Mouse (Mus musculus) forebrain, embryonic 16.5 days (tissue): ENCODE measurements around the gene Zfp513. TPM values are rescaled to one million over a fixed set of nuclear protein-coding genes. Genes with fewer than 3 reads are reported as not detected.

Source experiments
- ATAC-seq: fragments of 200-750 bp; cut with Nextera tagmentation; 2 replicates; pipeline ENCODE4 v1.8.0; 2017; ENCODE audit warnings: mild to moderate bottlenecking, moderate library complexity
- H3K27ac ChIP-seq: fragments of 300-500 bp; sonication (generic); 2 replicates; pipeline ENCODE4 v1.5.1; 2014; ENCODE audit warnings: low read length, control low read depth
- H3K27me3 ChIP-seq: fragments of 300-500 bp; sonication (generic); replicated peaks from 2 replicates; pipeline ENCODE4 v1.6.1; 2014; ENCODE audit warnings: low read length; ENCODE audit not compliant: control insufficient read depth, insufficient read depth
- H3K36me3 ChIP-seq: fragments of 300-500 bp; sonication (generic); 2 replicates; pipeline ENCODE4 v1.6.1; 2014; ENCODE audit not compliant: control insufficient read depth, insufficient read depth
- H3K4me1 ChIP-seq: fragments of 300-500 bp; sonication (generic); replicated peaks from 2 replicates; pipeline ENCODE4 v1.6.1; 2014; ENCODE audit warnings: low read length; ENCODE audit not compliant: control insufficient read depth, insufficient read depth
- H3K4me2 ChIP-seq: fragments of 300-500 bp; sonication (generic); 2 replicates; pipeline ENCODE4 v1.6.1; 2014; ENCODE audit warnings: mild to moderate bottlenecking, low read length, control low read depth
- H3K4me3 ChIP-seq: fragments of 300-500 bp; sonication (generic); replicated peaks from 2 replicates; pipeline ENCODE4 v1.5.1; 2014; ENCODE audit warnings: mild to moderate bottlenecking, low read length, control low read depth
- H3K9ac ChIP-seq: fragments of 300-500 bp; sonication (generic); replicated peaks from 2 replicates; pipeline ENCODE4 v1.6.1; 2014; ENCODE audit warnings: low read depth, low read length, control low read depth
- H3K9me3 ChIP-seq: fragments of 300-500 bp; sonication (generic); 2 replicates; pipeline ENCODE4 v1.6.1; 2016; ENCODE audit warnings: low read length; ENCODE audit not compliant: control insufficient read depth
- WGBS: fragments of 180-500 bp; shearing (Covaris S2); extraction: QIAGEN DNeasy Blood & Tissue Kit; methylation state at CpG from one replicate; pipeline ENCODE4 v1.1.7; 2014; 5-methylcytosine and 5-hydroxymethylcytosine counted together
- polyA plus RNA-seq: library from polyadenylated mRNA; unstranded; fragments of >200 nt; fragmentation: Nextera tagmentation; extraction: Ambion mirVana; gene quantifications from 2 replicates; pipeline ENCODE4 v1.2.1, GENCODE M21; 2015

Zfp513 gene
- polyA plus RNA-seq, 1 experiment from 2014 or later: 14.7 TPM

DNA sequence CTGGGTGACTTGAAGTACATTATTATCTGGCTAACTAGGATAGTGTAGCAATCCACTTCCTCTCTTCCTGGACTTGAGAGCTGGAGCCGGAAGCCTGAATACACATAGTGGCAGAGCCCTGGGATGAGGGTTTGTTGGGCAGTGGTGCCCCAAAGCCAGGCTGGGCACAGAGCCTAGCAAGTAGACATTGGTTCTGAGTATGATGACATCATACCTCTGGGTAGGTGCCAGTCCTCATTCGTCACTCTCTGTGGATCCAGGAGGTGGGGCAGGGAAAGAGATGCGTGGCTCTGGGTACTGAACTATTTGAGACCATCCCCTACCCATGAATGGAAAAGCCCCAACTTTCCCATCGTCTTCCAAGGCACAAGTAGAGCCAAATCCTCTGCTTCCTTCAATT, 52.3 kb downstream of the Zfp513 start:
- Histone ChIP-seq H3K4me3 (no peak overlapping the region), H3K27ac (no peak overlapping the region), H3K4me1 (peaks cover 12% of the 10 kb centered on the region), H3K27me3 (no peaks in the 10 kb centered on the region), H3K36me3 (no peaks in the 10 kb centered on the region), H3K9me3 (no peaks in the 10 kb centered on the region), H3K4me2 (no peak overlapping the region), H3K9ac (no peak overlapping the region)
- 65% methylated on average over 4 of the region's 4 CpGs for WGBS
- no peak for ATAC-seq

Other genes with a start within 250 kb of the Zfp513 start
- gene Preb, start 241.9 kb downstream of the Zfp513 start, polyA plus RNA-seq: 135 and 140 TPM in 2 replicates
- not detected in 2 replicates for gene Tcf23, start 233.6 kb downstream of the Zfp513 start, polyA plus RNA-seq
- 155 and 158 TPM in 2 replicates for gene Atraid, start 154.0 kb downstream of the Zfp513 start, polyA plus RNA-seq
- 15.7 and 18.2 TPM in 2 replicates for gene Slc5a6, start 153.4 kb downstream of the Zfp513 start, polyA plus RNA-seq
- 19.8 and 20.1 TPM in 2 replicates for gene Cad, start 147.5 kb downstream of the Zfp513 start, polyA plus RNA-seq
- gene Dnajc5g, start 96.0 kb downstream of the Zfp513 start, polyA plus RNA-seq: not detected in 2 replicates
- gene Slc30a3, start 94.1 kb downstream of the Zfp513 start, polyA plus RNA-seq: 1.6 and 1.9 TPM in 2 replicates
- not detected in 2 replicates for gene Trim54, start 85.6 kb downstream of the Zfp513 start, polyA plus RNA-seq
- not detected in 2 replicates for gene Ucn, start 63.5 kb downstream of the Zfp513 start, polyA plus RNA-seq
- gene Mpv17, start 48.1 kb downstream of the Zfp513 start, polyA plus RNA-seq: 49.4 and 50.1 TPM in 2 replicates
- gene Gm29609, start 22.4 kb downstream of the Zfp513 start, polyA plus RNA-seq: 1.8 and 2.5 TPM in 2 replicates
- gene Gtf3c2, start 22.2 kb downstream of the Zfp513 start, polyA plus RNA-seq: 72.1 and 79.4 TPM in 2 replicates
- gene Snx17, start 9.1 kb downstream of the Zfp513 start, polyA plus RNA-seq: 131 and 139 TPM in 2 replicates
- gene Eif2b4, start 8.9 kb downstream of the Zfp513 start, polyA plus RNA-seq: 91.0 and 93.4 TPM in 2 replicates
- 169 and 175 TPM in 2 replicates for gene Ppm1g, start 18.4 kb upstream of the Zfp513 start, polyA plus RNA-seq
- gene Nrbp1, start 38.6 kb upstream of the Zfp513 start, polyA plus RNA-seq: 169 and 170 TPM in 2 replicates
- 0.99 TPM in 1 of 2 replicates, not detected in the other for gene Gm9970, start 38.9 kb upstream of the Zfp513 start, polyA plus RNA-seq
- 2.4 and 3.8 TPM in 2 replicates for gene Krtcap3, start 49.4 kb upstream of the Zfp513 start, polyA plus RNA-seq
- 34.2 and 39.4 TPM in 2 replicates for gene Ift172, start 88.8 kb upstream of the Zfp513 start, polyA plus RNA-seq
- 81.8 and 90.6 TPM in 2 replicates for gene Fndc4, start 93.8 kb upstream of the Zfp513 start, polyA plus RNA-seq
- 0.27 TPM in 1 of 2 replicates, not detected in the other for gene Gckr, start 95.1 kb upstream of the Zfp513 start, polyA plus RNA-seq